Mouse (Mus musculus) forebrain, embryonic 16.5 days (tissue): ENCODE results near the gene Orc5. TPM values are rescaled to one million over a fixed set of nuclear protein-coding genes. Genes with fewer than 3 reads are reported as not detected.
"Not testable (repeated sequence)": the region's sequence is repeated elsewhere in the genome, so short reads cannot be mapped to it uniquely, and the experiment has no call there.

Source experiments
- ATAC-seq: fragments of 200-750 bp; cut with Nextera tagmentation; 2 replicates; pipeline ENCODE4 v1.8.0; 2017; ENCODE audit warnings: mild to moderate bottlenecking, moderate library complexity
- H3K27ac ChIP-seq: fragments of 300-500 bp; sonication (generic); 2 replicates; pipeline ENCODE4 v1.5.1; 2014; ENCODE audit warnings: low read length, control low read depth
- H3K27me3 ChIP-seq: fragments of 300-500 bp; sonication (generic); replicated peaks from 2 replicates; pipeline ENCODE4 v1.6.1; 2014; ENCODE audit warnings: low read length; ENCODE audit not compliant: control insufficient read depth, insufficient read depth
- H3K36me3 ChIP-seq: fragments of 300-500 bp; sonication (generic); 2 replicates; pipeline ENCODE4 v1.6.1; 2014; ENCODE audit not compliant: control insufficient read depth, insufficient read depth
- H3K4me1 ChIP-seq: fragments of 300-500 bp; sonication (generic); replicated peaks from 2 replicates; pipeline ENCODE4 v1.6.1; 2014; ENCODE audit warnings: low read length; ENCODE audit not compliant: control insufficient read depth, insufficient read depth
- H3K4me2 ChIP-seq: fragments of 300-500 bp; sonication (generic); 2 replicates; pipeline ENCODE4 v1.6.1; 2014; ENCODE audit warnings: mild to moderate bottlenecking, low read length, control low read depth
- H3K4me3 ChIP-seq: fragments of 300-500 bp; sonication (generic); replicated peaks from 2 replicates; pipeline ENCODE4 v1.5.1; 2014; ENCODE audit warnings: mild to moderate bottlenecking, low read length, control low read depth
- H3K9ac ChIP-seq: fragments of 300-500 bp; sonication (generic); replicated peaks from 2 replicates; pipeline ENCODE4 v1.6.1; 2014; ENCODE audit warnings: low read depth, low read length, control low read depth
- H3K9me3 ChIP-seq: fragments of 300-500 bp; sonication (generic); 2 replicates; pipeline ENCODE4 v1.6.1; 2016; ENCODE audit warnings: low read length; ENCODE audit not compliant: control insufficient read depth
- WGBS: fragments of 180-500 bp; shearing (Covaris S2); extraction: QIAGEN DNeasy Blood & Tissue Kit; methylation state at CpG from one replicate; pipeline ENCODE4 v1.1.7; 2014; 5-methylcytosine and 5-hydroxymethylcytosine counted together
- polyA plus RNA-seq: library from polyadenylated mRNA; unstranded; fragments of >200 nt; fragmentation: Nextera tagmentation; extraction: Ambion mirVana; gene quantifications from 2 replicates; pipeline ENCODE4 v1.2.1, GENCODE M21; 2015

Orc5 gene
- polyA plus RNA-seq, 1 experiment from 2014 or later = 39.9 TPM

- H3K27ac ChIP-seq, H3K27me3 ChIP-seq, ATAC-seq, H3K4me3 ChIP-seq, H3K4me1 ChIP-seq, H3K9ac ChIP-seq, H3K36me3 ChIP-seq, H3K4me2 ChIP-seq, H3K9me3 ChIP-seq: not testable (repeated sequence)
- no CpG with 5 or more reads among the region's 5 CpGs for WGBS
These were observed 37.6 kb downstream of the Orc5 start for GRCm38 (mm10) chr5:22512579-22512978.

- Histone ChIP-seq H3K9me3 (no peaks in the 10 kb centered on the region), H3K36me3 (no peaks in the 10 kb centered on the region), H3K27me3 (no peaks in the 10 kb centered on the region), H3K9ac (no peak overlapping the region), H3K4me2 (no peak overlapping the region), H3K4me3 (no peak overlapping the region), H3K4me1 (no peaks in the 10 kb centered on the region), H3K27ac (no peak overlapping the region)
- no peak for ATAC-seq
- 71% methylated on average over 8 of the region's 8 CpGs for WGBS
These were observed 38.4 kb downstream of the Orc5 start for GRCm38 (mm10) chr5:22511824-22512223.

GRCm38 (mm10) chr5:22508560-22508959 lies 41.7 kb downstream of the Orc5 start:
- Histone ChIP-seq H3K27ac (no peak overlapping the region), H3K9me3 (no peaks in the 10 kb centered on the region), H3K4me3 (no peak overlapping the region), H3K4me2 (no peak overlapping the region), H3K9ac (no peak overlapping the region), H3K4me1 (no peaks in the 10 kb centered on the region), H3K36me3 (no peaks in the 10 kb centered on the region), H3K27me3 (no peaks in the 10 kb centered on the region)
- ATAC-seq = no peak
- 87% methylated on average over 5 of the region's 5 CpGs for WGBS

GRCm38 (mm10) chr5:22499437-22499836 lies 50.8 kb downstream of the Orc5 start:
- H3K36me3 ChIP-seq = no peaks in the 10 kb centered on the region
- H3K4me2 ChIP-seq = no peak overlapping the region
- H3K9me3 ChIP-seq = no peaks in the 10 kb centered on the region
- H3K27me3 ChIP-seq = no peaks in the 10 kb centered on the region
- H3K9ac ChIP-seq = no peak overlapping the region
- no peak overlapping the region for H3K27ac ChIP-seq
- 89% methylated on average over 5 of the region's 5 CpGs for WGBS
- no peak for ATAC-seq
- no peaks in the 10 kb centered on the region for H3K4me1 ChIP-seq
- no peak overlapping the region for H3K4me3 ChIP-seq

GRCm38 (mm10) chr5:22491088-22491487 lies 59.1 kb downstream of the Orc5 start:
- H3K36me3 ChIP-seq = no peaks in the 10 kb centered on the region
- no peaks in the 10 kb centered on the region for H3K9me3 ChIP-seq
- no peaks in the 10 kb centered on the region for H3K27me3 ChIP-seq
- H3K9ac ChIP-seq = no peak overlapping the region
- ATAC-seq = no peak
- H3K4me3 ChIP-seq = no peak overlapping the region
- peaks cover 8% of the 10 kb centered on the region for H3K4me1 ChIP-seq
- no peak overlapping the region for H3K27ac ChIP-seq
- H3K4me2 ChIP-seq = no peak overlapping the region

- Histone ChIP-seq H3K4me1 (peaks cover 8% of the 10 kb centered on the region), H3K27me3 (no peaks in the 10 kb centered on the region), H3K4me2 (no peak overlapping the region), H3K4me3 (no peak overlapping the region), H3K9ac (no peak overlapping the region), H3K36me3 (no peaks in the 10 kb centered on the region), H3K9me3 (no peaks in the 10 kb centered on the region), H3K27ac (no peak overlapping the region)
- no peak for ATAC-seq
- WGBS = 75% methylated on average over 4 of the region's 4 CpGs
These were observed 61.1 kb downstream of the Orc5 start for GRCm38 (mm10) chr5:22489091-22489490.

GRCm38 (mm10) chr5:22486601-22487206 lies 63.5 kb downstream of the Orc5 start:
- Histone ChIP-seq H3K4me2 (no peak overlapping the region), H3K27me3 (no peaks in the 10 kb centered on the region), H3K9me3 (no peaks in the 10 kb centered on the region), H3K27ac (no peak overlapping the region), H3K9ac (no peak overlapping the region), H3K4me3 (no peak overlapping the region), H3K36me3 (no peaks in the 10 kb centered on the region), H3K4me1 (peaks cover 11% of the 10 kb centered on the region)
- WGBS = 33% methylated on average over 6 of the region's 6 CpGs
- peak; percentile 79 for ATAC-seq

- Histone ChIP-seq H3K4me3 (no peak overlapping the region), H3K9ac (no peak overlapping the region), H3K36me3 (no peaks in the 10 kb centered on the region), H3K4me1 (peaks cover 11% of the 10 kb centered on the region), H3K27ac (no peak overlapping the region), H3K4me2 (no peak overlapping the region), H3K27me3 (no peaks in the 10 kb centered on the region), H3K9me3 (no peaks in the 10 kb centered on the region)
- WGBS = 82% methylated on average over 1 of the region's 1 CpGs
- no peak for ATAC-seq
These were observed 64.5 kb downstream of the Orc5 start for GRCm38 (mm10) chr5:22485764-22486163.

GRCm38 (mm10) chr5:22482567-22482966 lies 67.7 kb downstream of the Orc5 start:
- H3K9me3 ChIP-seq = no peaks in the 10 kb centered on the region
- no peaks in the 10 kb centered on the region for H3K36me3 ChIP-seq
- H3K4me1 ChIP-seq = peaks cover 11% of the 10 kb centered on the region
- no peaks in the 10 kb centered on the region for H3K27me3 ChIP-seq
- no peak overlapping the region for H3K4me2 ChIP-seq
- WGBS = 58% methylated on average over 5 of the region's 5 CpGs
- H3K27ac ChIP-seq = no peak overlapping the region
- H3K9ac ChIP-seq = no peak overlapping the region
- H3K4me3 ChIP-seq = no peak overlapping the region
- ATAC-seq = peak; percentile 73

- H3K9ac ChIP-seq, H3K36me3 ChIP-seq, H3K27ac ChIP-seq, H3K9me3 ChIP-seq, H3K27me3 ChIP-seq, H3K4me2 ChIP-seq, ATAC-seq, H3K4me3 ChIP-seq, H3K4me1 ChIP-seq: not testable (repeated sequence)
- 92% methylated on average over 6 of the region's 11 CpGs for WGBS
These were observed 77.8 kb downstream of the Orc5 start for GRCm38 (mm10) chr5:22472445-22472844.
